Mouse (Mus musculus) brain, embryonic 18.5 days (tissue): ENCODE measurements around the gene Abcc2.

Experiments used
- DNase-seq: peaks from one replicate; pipeline ENCODE4 v3.0.0-alpha.2; 2012; ENCODE audit warnings: low read depth, low spot score

The Abcc2 gene

DNA sequence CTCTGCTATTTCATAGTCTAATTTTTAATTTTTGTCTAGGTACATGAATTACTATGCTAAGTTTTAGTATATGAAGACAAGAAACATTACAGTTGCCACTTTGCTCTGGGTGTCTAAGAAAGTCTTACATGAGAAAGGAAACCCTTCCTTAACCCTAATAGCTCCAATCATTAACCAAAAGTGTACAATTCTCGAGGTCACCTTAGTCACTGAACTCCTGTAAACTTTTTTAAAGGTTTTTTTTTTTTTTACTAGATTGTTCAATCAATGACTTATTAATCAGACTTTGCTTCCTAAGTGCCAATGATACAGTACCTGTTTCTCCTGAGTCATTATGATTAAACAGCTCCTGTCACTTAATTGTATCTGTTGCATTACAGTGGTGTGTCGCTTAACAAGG is 4.7 kb upstream of the Abcc2 start:
- DNase-seq = no peak

DNA sequence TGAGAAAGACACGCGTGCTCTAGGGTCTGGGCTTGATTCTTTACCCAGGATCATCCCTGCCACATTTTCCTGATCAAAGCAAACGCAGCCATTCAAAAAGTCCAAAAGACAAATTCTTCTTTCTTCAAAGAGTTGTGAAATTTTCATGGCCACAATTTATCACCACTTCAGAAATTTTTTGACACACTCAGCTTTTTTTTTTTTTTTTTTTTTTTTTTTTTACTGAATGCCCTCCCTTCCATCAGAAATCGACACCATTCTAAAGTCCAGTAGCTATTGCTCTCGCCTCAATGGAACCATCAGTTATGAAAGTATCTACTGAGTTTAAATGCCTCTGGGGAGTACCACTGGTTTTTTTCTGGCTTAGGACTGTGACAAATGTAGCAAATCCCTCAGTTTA is 1.6 kb upstream of the Abcc2 start:
- DNase-seq = no peak

DNA sequence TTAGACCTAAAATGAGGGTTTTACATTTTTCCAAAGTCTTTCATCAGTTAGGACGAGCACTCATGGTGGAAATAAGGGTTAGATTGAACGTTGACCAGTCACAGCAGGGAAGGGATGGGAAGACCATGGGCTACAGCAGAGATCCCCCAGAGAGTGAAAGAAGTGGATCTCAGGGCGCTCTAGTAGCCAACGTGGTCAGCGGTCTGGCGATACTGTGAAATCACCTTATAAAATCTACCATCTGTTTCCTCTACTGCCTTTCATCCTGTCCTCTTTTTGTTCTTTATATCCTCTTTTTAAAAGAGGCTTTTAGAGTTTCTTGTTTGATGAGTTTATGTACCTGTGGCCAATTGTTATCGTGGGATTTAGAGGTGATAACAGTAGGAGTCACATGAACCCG is 2.8 kb downstream of the Abcc2 start:
- no peak for DNase-seq

DNA sequence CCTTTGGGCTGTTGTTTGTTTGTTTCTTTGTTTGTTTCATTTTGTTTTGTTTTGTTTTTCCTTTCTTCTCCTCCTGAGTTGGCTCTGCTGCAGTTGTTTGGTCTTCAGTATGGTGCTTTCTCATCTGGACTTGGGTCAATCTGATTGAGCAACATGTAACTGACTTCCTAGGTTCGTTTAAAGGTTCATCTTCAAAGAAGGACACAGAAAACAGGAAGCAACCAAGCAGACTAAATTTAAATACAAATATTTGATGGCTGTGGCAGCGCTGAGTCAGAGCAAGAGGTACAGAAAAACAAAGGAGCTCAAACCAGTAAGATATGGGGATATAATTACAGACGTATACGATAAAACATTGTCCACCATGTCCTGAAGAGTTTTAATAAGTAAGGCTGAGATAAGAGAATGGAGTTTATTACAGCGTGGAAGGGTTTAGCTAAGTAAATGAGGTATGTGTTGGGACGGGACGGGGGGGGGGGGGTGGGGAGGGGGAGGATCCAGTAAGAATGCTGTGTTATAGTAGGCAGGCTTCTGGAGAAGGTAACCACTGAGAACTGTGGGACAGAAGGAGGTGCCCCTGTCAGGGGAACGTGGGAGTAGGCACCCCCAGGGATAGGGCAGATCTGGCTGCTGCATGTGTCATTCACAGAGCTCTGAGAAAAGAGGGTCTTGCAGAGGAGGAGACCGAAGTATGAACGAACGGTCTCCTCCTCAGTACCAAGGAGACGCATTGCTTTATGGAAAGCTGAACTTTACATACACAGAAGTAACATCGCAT is 4.4 kb downstream of the Abcc2 start:
- DNase-seq = no peak

DNA sequence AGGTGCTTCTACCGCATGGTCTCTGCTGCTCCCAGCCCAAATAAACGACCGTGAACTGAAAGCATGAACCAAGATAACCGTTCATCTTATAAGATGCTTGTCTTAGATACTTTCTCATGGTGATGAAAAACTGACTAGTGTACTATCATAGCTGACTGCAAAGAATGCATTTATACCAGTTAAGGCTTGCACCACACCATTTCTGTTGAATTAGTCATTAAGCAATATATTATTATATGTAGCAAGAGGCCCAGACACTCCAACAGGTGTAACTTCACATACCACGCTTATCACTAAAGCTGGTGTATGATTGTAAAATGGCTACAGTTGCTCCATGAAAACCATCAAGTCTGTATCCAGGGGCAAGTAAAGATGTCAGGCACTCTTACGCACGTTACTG is 7.8 kb downstream of the Abcc2 start:
- no peak for DNase-seq

DNA sequence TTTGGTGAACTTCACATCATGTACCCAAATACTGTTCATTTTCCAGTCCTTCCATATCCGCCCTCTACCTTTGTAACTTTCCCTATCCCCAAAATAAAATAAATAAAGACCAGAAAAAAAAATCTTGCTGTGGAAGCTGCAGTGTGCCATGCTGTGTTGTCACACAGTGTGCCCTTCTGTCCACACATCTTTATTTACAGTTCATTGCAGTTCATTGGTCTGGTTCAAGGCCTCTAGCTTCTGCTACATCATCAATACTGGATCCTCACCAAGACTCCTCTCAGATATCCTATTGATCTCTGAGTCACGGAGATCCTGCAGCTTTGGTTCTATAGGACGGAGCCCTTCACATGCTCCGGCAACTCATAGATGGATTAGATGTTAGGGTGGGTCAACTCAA is 10.5 kb downstream of the Abcc2 start:
- no peak for DNase-seq

DNA sequence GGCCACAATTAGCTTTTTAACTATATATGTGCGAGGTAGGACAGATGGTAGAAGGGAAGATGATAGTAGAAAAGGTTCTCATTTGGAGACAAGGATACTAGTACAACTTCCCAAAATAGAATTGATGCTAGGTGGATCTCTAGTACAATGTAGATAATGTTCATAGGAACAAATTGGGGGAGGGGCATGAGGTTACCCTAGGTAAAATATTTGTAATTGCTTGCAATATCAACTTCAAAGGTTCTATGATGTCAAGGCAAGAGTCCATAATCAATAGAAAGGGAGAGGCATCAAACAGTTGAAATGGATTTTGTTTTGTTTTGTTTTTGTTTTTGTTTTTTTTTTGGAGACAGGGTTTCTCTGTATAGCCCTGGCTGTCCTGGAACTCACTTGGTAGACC is 12.0 kb downstream of the Abcc2 start:
- DNase-seq = no peak

DNA sequence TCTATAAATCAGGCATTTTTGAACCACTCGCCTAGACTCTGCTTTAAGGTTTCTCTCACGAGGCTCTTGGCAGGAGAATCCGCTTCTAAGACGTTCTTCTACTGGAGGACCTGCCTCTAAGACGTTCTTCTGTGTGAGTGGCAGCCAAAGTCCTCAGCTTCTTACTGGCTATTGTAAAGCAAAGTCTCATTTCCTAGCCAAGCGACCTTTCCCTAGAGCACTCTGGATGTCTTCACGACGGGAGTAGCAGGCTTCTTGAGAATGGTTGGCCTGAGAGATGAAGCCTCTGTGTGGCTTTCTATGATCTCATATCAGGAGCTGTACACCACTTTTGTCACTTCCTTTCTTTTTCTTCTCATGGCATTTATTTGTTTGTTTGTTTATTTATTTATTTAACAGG is 13.5 kb downstream of the Abcc2 start:
- DNase-seq = no peak

DNA sequence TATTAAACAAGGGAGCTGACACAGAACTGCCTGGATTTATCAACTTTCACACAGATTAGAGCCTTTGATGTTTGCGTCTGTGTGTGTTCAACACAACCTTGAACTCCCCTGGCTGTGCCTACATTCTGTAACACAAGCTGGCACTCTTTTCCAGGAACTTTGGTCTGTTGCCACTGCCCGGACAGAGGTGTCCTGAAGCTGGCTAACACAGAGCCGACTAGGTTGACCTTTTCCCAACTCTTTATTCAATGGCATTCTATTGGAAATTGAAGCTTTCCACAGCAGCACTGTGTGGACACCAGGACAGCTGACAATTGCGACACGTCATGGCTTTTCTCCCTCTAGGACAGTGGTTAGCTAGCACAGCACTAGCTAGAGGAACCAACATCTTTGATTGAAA is 15.2 kb downstream of the Abcc2 start:
- DNase-seq = no peak

DNA sequence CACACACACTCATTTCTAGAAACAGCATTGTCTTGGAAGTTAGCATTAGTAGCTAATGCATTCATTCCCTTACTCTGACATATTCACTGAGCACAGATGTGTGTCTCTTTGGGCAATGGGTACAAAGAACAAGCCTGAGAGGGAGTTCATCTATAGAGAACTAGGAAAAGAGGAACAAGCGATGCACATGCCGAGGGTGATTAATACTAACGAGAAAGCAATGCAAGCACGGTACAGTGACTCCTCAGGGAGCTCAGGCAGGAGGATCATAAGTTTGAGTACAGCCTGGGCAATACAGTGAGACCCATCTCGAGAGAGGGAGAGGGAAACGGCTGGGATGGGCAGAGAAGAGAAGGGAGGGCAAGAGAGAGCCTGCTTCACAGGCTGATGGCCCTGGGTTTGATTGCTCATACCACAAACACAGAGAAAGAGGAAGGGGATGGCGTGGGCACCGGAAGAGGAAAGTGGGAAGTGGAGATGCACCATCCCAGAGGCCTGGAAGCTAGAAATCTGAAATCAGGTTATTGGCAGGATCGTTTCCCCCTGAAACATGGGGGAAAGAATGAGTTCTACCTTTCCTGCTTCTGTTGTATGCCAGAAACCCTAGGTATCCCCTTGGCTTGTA is 19.5 kb downstream of the Abcc2 start:
- no peak for DNase-seq

DNA sequence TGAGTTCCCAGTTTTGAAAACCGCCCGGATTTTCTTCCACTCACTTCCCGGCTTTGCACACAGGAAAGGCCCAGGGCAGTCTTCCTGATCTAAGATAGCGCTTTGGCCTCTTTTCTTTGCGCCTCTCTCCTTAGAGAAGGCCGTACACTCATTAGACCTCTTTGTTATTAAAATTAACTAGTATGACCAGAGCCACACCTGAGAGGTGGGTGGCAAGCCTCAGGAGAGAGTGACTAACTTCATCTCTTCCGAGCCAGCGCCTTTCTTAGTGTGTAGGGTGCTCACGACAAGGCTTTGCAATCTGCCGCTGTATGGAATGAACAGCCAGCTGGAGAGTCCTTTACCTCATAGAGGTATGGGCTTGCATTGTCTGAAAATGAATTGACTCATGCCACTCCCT is 21.9 kb downstream of the Abcc2 start:
- DNase-seq = no peak

DNA sequence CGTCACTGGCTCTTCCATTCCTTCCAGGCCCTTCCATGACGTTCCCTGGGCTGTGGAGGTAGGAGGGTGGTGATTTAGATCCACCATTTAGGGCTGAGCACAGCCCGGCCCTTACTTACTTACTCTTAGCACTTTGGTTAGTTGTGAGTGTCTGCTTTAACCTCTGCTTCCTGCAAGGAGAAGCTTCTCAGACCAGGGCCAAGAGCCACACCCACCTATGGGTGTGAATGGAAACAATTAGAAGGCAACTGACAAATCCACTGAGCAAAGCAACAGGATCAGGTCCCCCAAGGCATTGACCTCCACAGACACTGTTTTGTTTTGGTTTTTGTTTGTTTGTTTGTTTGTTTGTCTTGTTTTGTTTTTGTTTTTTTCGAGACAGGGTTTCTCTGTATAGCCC is 27.3 kb downstream of the Abcc2 start:
- DNase-seq = no peak

DNA sequence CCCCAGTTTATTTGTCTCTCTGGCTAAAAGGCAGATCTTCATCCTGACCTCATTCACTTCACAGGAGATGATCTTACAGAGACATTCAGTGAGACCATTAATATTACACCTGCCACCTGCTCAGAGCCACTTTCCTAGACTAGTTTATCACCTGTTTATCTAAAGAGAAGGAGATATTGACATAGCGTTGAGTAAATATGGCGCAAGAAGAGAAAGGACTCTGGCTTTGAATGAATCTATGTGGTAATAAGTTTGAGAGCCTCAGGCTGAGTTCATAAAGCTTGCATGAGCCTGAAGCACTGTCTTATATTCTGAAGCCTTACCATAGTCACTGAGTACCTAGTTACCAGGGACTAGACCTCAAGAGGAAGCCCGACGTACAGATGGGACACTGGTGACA is 29.4 kb downstream of the Abcc2 start:
- DNase-seq = no peak

DNA sequence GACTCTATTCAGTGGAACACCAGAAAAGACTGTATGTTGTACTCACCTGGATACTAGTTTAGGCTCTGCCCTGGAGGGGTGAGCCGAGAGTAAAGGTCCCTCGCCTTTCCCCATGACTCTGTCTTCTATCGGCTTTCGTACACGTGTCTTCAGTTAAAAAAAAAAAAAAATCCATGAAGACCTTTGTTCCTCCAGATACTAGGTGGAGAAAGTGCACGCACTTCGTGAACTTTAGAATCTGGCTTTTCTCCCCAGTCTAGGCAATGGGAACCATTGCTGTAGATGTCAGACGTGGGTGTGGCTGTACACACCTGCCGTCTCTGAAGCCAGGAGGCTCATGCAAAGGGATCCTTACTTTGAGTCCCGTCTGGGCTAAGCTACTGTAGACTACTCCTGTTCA is 31.3 kb downstream of the Abcc2 start:
- no peak for DNase-seq

DNA sequence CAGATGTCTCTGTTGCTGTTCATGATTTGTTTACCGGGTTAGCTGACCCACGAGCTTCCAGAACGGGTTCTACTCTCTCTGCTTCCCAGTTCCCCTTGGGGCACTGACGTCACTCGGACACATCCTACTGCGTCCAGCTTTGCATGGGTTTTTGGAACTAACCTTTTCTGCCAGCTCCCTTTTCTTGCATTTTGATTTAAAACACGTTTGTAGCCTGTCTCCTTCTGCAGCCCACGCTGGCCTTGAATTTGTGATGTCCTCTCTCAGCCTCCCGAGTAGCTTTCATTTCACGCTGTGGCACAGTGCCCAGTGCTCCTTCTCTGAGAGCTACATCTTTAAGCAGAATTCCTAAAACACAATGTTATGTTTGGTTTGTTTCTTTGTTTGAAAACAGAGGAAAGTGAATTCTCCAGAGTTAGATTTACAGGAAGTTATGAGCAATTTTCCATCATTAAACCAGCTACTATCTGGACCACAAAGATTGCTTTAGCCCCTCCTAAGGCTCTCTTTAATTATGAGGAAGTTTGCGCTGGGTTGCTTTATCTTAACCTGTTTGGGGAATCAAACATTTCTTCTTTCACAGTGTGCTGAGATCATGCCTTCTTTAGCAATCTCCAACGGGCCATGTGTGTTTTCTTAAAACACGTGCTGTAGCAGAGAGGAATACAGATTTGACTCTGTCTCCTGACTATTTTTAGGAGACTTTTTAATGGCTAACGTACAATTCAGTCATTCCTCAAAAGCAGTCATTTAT is 33.8 kb downstream of the Abcc2 start:
- DNase-seq = no peak

DNA sequence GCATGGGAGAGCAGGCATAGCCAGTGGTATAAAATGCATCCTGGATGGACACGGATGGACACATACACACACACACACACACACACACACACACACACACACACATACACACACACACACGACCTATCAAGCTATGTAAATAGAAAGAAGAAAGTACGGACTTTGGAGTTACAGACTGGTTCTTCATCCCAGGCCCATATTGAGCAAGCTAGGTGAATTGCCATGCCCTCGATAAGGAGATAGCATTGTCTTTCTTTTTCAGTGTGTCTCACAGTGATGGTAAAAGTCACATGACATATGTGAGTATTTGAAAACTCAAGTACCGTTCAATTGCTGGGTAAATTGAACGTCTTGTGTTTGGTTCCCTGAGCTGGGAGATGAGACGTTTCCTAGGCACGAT is 44.9 kb downstream of the Abcc2 start:
- DNase-seq = no peak

DNA sequence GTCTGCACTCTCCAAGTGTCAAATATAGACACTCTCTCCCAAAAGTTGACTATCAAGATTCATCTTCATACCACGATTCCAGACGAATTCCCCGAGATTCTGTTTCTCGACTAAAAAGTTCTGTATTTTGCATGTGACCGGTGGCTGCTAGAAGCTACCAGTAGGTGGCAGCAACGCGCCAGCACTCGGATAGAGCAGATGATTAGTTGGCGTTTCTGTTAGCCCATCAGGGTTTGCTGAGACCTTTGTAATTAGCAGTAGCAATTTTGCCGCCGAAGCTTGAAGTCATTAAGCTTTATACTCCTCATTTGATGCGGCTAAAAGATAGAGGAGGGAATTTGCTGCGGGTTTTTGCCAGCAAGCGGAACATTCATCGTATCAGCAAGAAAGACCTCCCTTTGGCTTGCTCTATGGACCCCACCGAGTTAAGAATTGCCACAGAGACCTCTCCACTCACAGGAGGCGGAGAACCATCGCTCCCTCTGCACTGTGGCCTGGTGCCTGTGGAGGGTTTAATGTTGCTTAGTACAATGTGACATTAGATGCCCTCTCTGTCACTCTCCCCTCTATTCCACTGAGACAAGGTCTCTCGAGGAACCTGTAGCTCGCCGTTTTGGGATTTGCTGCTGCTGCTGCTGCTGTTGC is 50.6 kb downstream of the Abcc2 start:
- peak; percentile 42 for DNase-seq

DNA sequence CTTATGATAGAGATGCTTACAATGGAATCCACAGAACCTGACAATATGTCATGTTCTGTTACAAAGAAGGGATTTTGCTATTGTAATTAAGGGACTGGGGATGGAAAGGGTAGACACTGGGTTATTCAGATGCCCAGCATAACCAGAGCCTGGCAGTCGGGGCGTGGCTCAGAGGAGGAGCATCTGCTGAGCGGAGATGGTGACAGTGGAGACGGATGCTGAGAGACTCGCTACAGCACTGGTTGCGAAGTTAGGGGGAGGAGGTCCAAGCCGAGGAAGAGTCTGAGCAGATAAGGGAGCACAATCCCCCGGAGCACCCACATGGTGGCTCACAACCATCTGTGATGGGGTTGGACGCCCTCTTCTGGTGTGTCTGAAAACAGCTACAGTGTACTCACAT is 61.2 kb downstream of the Abcc2 start:
- no peak for DNase-seq

DNA sequence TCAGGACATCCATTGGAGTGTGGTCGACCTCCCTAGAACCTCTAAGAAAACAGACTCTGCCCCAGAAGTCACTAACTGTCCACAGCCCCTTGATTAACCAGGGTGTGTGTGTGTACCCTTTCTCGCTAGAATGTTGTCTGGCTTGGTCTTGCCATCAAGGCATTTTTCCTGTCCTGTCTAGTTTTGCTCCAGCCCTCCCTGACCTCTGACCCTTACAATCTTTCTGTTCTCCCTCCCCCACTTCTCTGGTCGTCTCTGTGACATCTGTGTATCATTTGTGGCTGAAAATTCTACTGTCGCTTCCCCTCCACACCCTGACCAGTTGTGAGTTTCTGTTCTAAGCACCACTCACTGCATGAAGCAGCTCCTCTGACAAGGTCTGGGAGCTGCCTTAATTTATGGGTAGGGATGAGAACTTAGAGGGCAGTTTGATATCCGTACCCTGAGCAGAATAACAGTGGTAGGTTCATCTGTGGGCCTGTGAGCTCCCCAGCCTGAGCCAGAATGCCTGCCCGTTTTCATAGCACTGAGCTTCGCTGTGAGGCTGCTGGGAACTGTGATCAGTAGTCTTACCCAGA is 63.4 kb downstream of the Abcc2 start:
- no peak for DNase-seq

DNA sequence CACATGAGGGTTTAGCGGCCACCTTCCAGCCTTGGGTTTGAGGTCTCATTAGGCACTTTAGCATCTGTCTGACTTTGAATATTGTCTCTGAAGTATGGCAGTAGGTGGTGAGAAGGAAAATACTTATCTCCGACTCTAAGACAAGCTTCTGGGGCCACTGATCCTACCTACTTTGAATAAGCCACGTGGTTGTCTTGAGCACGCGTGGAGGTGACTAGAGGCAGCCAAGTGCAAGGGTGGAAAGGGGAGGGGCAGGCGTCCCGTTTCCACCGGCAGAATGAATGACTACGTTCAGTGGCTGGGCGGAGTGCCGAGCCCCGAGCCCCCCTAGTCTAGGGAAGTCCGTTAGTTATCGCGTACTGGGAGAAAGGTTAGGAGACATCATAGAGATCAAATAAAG is 65.1 kb downstream of the Abcc2 start:
- DNase-seq = no peak

DNA sequence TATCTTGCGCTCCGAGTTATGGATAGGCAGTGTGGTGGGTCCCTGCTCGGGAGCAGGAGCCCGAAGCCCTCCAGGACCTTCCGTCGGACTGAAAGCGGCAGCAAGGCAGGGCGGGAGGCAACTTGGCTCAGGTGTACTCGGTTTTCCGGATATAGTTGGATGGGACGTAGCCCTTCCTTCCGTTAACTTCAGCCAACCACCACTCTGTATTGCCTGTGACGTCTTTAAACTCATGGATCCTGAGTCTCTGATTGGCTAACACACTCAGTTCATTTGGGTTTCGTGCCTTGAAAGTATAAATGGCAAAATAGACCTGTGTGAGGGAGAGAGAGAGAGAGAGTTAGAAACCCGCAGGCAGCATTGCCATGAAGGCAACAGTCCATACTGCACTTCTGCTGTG is 66.0 kb downstream of the Abcc2 start:
- no peak for DNase-seq

DNA sequence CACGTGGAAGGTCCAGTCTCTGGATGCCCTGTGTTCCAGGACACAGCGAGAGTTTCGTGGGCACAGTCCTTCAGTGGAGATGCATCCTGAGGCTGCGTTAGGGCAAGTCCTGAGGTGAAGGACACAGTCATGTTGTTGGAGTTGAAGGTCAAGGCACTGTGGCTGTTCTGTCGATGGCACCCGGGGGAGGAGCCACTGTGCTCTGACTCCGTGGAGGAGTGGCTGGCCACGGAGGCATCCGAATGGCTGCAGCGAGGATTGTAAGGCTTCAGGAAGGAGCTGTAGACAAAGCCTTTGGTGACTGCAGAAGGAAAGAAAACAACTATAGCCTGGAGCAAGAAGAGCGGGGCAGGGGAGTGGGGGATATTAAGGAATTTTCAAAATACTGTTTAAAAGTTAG is 68.0 kb downstream of the Abcc2 start:
- no peak for DNase-seq
